Mouse (Mus musculus) embryo, embryonic 9.5 days (tissue): Measurements from ENCODE around the gene Tigar.

Experiments
- DNase-seq: peaks from one replicate; pipeline ENCODE4 v3.0.0-alpha.2; 2017; ENCODE audit errors: extremely low spot score

Tigar gene

DNA sequence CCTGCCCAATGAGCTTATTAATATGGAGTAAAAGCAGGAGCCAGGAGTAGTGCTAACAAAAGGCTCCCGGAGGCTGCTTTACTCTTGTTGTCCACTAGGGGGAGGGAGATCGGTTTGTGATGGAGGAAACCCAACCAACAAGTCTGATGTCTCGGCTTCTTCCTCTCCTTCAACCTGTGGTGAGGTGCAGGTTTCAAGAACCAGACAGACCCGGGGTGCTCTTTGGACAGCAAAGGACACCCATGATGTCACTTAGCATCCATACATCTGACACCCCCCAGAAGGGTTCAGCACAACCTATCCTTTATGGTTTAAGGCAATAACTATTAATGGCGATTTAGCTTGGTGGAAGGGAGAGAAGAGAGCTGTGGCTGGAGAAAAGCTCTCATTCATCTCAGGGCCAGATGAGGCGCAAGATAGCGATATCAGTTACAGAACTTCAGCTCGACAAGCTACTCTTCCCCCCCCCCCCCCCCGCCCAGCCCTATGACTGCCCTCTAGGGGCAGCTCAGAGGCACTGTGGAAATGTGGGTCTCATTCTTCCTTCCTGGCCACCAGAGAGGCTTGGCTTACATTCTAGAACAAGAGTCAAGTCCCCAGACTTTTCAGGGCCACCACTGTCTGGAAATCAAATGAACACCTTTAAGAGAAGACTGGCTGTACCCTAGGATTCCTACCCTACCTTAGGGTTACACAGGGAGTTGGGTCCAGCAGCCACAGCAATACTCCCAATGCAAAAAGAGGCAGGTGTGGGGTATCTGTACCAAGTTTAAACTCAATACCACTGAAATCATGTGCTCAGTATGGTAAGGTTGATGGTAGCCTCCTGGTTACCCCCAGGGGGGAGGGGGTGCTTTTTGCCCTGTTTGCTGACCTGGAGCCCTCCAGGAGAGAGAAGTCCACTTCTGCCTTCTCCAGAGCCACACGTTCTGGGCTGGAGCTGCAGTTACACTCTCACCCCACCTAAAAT lies 33.1 kb upstream of the Tigar start:
- DNase-seq = peak; percentile 72

DNA sequence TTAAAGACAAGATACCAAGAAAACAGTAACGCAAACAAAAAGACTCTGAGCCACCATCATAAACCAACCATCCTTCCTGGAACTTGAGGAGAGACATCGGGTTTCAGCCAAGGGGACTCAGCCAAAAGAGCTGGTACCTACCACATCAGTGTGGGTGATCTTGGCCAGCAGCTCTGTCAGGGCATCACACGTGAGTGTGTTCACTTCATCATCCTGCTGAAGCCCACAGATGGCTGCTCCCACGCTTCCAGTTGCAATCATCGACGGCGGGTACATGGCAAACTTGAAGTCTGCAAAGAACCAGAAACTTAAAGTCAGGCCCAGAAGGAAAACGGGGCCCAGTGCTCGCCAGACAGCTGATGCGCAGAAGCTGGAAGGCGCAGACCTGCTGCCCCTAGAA lies 29.6 kb upstream of the Tigar start:
- DNase-seq = no peak

DNA sequence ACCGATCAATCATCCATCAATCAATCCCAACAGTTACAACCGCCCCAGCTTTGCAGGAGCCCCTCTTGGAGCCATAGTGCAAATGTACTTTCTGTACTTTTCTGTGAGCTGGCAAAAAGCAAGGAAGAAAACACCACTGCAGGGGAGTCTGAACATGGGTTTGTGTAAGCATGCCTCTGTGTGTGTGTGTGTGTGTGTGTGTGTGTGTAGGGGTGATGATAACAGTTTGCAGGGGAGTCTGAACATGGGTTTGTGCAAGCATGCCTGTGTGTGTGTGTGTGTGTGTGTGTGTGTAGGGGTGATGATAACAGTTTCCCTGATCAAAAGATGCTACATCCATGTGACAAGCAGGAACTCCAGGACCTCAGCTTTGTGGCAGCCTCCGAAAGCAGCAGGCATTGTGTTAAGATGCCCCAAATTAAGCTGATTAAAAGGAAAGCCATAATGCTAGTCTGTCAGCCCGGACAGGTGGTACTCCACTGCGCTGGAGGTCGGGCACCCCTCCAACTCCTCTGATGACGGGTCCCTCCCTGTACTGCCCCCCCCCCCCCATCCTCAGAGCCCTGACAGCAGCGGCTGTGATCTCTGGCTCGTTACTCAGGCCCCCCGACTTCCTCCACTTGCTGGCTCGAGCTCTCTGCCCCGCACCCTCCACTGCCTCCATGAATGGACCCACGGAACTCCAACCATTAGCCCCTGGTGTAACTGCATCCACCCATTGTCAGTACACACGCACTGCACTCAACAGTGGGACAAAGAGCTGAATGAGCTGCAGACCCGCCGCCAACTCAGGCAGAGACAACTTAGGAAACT lies 24.3 kb upstream of the Tigar start:
- no peak for DNase-seq

DNA sequence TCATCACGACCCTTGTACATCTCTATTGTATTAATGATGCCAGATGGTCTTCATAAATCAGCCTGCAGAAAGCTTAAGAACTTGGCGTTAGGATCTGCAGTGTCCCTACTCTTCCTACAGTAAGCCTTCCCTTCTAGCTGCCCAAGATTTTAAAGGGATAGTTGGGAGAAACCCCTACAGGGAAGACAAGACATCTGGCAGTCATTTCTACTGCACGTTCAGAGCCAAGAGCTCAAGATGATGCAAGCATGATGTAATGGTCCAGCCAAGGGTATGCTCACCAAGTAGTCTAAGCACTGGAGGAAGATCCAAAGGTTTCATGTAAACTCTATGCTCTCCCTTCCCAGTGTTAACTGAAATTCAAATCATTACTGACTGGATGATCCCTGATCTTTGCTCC lies 23.4 kb upstream of the Tigar start:
- DNase-seq = no peak

DNA sequence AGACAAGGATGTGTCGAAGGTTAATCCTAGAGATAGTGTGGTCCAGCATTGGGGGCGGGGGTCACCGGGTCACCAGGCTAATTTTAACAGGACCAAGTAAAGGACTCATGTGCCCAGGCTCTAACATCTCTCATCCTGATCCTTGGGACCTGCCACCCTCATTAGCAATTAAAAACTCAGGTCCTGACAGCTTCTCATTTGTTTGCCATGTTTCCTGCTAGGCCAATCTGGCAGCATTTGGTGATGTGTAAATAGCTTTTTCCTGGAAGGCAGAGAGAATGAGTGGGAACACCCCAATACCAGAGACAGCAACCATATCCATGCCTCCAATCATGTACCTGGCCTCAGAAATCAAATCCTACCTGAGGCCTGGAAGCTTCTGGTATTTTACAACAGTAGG lies 22.6 kb upstream of the Tigar start:
- no peak for DNase-seq

DNA sequence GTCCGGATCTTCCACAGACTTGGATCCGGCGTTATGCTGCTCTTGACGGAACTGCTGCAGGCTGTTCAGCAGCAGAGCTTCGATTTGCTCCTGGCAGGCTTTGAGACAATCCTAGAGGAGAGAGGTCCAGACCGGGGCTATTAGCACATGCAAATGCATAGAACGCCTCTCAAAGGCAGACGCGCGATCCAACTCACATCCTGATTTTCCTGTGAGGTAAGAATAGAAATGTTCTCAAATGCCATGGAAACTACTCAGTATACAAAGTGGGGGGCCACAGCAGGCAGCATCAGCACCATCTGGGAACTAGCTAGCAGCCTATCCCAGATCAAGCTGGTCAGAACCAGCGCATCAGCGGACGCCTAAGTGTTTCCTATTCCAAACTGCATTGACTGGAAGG lies 21.0 kb upstream of the Tigar start:
- no peak for DNase-seq

DNA sequence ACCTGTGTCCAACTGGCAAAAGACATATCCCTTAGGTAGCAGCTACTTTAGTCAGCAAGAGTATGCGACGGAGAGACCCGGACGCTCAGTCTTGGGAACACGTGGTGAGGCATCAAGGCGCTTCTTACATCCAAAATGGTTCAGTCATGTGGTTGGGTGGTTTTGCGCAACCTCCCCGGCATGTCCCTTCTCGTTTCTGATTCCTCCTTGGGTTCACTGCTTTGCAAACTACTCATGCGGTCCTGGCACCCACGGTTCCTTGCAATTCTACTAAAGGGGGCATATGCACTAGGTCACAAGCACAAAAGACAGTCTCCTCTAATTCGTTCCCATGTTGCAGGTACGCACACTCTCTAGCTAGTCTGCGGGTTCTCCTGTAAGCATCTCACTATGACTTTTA lies 20.3 kb upstream of the Tigar start:
- DNase-seq = no peak

DNA sequence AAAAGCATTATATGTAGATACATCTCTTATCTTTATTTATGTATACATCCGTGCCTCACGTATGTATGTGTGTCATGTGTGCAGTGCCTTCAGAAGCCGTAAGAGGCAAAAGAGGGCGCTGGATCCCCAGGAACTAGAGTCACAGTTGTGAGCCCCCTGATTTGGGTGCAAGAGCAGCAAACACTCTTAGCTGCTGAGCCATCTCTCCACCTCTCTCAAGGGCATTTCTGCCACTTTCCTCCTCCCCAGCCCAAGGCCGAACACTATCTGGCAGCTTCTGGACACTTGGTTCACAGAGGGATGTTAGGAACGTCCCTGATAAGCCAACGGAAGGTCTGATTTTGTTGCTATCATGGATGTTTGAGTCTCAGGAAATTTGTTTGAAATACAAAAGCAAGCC lies 14.1 kb upstream of the Tigar start:
- no peak for DNase-seq

DNA sequence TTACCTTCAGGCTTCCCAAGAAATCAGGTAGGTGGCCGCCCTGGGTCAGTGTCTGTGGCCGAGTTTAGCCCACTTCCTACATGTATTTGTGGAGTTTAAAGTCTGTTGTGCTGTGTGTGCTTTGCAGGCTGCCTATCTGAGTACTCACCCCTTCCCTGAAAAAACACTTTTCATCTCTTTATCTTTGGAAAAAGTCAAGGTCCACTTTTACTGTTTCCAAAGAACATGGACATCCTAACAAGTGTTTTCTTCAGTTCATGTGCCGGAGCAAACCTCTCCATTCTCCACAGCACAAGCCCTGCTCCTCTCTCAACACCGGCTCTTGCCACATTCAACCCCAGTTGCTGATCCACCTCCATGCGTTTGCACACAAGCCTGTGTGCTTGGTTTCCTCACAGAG lies 13.6 kb upstream of the Tigar start:
- no peak for DNase-seq

DNA sequence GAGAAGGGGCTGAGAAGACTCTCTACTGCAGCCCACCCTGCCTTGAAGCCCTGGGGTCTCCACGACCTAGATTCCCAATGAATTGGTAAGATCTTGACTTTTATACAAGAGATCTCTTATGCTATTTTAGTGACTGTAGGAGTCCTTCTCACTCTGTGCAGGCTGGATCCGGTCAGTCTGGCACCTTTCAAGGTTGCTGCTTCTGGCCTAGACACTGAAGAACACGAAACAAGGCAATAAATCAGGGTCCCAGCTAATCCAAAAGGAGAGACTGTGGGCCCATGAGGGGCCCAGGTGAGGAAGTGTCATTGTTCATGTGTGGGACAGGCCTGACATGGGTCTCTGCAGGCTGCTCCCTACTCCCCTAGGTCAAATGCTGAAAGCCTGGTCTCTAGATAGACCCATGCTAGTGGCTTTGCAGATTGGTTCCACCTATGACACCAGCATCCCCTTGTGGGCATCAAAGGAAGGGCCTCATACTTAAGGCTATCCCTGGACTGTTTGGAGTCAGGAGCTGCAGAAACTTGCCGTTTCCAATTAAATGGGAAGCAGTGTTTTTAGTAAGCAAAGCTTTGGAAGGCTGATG lies 13.0 kb upstream of the Tigar start:
- no peak for DNase-seq

DNA sequence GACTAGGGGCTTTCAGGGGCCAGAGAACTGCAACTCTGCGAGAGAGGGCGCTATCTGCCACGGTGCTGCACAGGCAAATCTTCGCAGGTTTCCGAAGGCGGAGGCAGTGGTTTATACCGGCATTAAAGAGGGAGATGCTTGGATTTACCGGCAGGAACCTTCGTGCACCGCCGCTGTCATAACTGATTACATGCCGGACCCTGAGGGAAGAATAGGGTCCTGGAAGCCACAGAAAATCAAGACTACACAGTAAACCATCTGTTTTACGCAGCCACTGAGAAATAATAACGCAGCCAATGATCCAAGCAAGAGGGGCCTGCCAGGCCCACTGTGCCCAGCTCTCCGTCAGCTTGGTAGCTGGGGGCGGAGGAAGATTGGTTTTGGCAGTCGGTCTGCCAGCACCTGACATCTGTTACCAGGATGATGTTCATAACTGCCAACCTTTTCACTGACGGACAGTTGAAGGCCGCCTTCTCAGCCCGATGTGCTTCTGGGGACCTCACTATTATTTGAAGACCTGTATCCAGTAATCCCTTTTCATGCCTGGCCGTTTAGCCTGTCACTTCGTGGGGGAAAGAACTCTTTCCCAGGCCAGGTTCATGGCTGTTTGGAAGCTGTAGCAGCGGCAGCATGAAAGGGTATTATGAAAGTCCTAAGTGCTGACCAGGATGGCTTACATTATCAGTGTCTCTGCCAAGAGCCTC lies 5.5 kb upstream of the Tigar start:
- DNase-seq = no peak

DNA sequence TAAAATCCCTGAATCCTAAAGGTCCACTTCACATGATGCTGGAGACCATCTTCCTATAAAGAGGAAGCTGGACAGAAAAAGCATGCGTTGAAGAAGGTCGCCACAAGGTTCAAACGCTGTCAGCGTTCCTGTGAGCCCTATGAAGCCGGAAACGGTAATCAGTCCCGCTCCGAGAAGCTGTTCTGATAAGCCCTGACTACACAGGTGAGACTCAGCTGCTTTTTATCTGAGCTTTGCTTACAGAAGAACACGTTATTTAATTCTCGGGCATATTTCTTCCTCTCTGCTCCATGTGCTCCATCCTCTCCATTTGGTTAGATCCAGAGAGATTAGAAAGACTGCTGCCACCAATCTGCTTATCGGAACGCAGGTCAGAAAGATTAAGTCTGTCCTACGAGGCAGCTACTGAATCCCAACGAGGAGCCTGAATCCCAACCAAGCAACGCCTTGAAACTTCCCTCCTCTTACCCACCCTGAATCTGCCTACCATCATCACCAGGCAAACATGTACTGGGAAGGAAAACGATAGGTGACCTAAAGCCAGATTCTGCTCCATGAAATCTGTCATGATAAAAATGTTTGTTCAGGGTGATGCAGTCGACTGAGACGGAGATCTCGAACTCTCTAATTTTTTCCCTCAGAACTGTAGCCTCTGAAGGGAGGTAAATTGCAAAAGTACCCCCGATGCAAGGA lies 843 bp downstream of the Tigar start:
- no peak for DNase-seq

DNA sequence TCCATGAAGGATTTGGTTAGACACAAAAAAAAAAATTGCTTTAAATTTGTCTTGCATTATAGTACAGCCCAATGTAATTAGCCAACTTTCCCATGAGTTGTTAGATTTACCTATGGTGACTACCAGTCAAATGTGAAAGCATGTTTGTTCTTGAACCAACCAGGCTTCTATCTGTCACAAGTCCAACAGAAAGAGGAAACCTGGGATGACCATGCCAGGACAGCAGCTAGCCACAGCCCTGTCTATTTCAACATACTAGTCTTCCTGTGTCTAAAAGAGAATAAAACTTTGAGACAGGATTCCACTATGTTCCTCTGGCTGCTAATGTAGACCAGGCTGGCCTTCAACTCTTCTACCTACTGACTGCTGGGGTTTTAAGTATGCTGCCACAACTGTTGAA lies 1.9 kb downstream of the Tigar start:
- no peak for DNase-seq

DNA sequence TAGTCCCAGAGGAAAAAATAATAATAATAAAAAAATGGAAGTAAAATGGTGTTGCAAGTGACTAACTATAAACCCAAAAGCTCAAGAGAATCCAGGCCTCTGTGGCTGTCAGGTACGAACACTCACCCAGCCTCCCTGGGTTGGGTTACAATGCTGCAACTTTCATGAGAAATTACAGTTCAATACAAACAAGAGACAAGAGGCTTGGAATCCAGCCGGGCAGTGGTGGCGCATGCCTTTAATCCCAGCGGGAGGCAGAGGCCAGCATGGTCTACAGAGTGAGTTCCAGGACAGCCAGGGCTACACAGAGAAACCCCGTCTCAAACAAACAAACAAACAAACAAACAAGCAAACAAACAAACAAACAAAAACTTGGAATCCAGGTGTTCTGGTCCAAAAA lies 2.6 kb downstream of the Tigar start:
- DNase-seq = no peak

DNA sequence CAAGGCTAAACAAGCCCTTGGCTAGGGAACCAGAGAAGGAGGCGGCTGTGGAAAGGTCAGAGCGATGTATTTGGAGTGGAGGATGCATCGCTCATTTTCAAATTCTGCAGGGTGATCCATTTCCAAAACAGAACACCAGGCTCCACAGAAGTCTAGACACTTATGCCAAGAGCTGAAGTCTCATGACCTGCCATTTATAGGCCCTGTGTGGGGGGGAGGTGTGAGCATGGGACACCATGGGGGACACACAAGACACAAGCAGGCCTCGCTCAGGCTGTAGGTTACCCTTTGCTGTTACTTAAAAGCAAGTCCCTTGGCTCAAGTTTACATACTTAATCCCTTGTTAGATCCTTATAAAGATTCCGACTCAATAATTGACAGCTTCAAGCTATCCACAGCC lies 3.2 kb downstream of the Tigar start:
- DNase-seq = no peak

DNA sequence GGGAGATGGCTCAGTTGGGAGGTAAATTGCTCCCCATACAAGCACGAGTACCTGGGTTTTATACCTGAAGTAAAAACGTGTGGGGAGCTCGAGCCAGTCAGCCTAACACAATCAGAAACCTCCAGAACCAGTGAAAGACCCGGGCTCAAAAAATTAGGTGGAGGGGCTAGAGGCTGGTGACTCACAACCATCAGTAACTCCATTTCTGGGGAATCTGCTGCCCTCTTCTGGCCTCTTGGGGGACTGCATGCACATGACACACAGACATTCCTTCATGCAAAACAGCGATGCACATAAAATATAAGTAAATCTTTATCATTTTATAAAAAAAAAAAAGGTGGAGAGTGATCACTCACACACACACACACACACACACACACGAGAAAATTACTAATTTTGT lies 4.2 kb downstream of the Tigar start:
- DNase-seq = peak; percentile 47

DNA sequence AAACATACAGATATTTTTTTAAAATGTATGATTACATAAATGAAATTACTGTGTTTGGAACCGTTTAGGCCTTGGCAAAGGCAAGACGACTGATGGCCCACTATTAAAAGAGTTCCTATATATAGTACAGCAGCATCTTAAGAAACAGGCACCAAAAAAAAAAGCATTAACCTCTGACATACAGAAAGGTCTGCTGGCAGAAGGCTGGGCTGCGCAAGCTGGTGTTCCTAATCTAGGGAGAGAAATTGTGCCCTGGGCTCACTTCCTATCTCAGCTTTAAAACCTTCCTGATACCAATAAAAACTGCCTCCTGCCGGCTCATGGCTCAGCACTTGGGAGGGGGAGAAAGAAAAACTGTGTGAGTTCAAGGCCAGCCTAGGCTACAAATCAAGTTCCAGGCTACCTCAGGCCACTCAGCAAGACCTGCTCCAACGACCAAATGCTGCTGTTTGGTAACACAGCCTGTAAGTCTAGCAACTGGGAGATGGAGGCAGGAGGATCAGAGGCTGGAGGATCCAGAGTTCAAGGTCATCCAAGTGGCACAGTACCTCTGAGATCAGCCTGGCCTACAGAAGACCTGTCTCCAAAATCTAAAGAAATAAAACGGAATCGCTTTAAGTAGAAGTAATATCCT lies 4.8 kb downstream of the Tigar start:
- no peak for DNase-seq

DNA sequence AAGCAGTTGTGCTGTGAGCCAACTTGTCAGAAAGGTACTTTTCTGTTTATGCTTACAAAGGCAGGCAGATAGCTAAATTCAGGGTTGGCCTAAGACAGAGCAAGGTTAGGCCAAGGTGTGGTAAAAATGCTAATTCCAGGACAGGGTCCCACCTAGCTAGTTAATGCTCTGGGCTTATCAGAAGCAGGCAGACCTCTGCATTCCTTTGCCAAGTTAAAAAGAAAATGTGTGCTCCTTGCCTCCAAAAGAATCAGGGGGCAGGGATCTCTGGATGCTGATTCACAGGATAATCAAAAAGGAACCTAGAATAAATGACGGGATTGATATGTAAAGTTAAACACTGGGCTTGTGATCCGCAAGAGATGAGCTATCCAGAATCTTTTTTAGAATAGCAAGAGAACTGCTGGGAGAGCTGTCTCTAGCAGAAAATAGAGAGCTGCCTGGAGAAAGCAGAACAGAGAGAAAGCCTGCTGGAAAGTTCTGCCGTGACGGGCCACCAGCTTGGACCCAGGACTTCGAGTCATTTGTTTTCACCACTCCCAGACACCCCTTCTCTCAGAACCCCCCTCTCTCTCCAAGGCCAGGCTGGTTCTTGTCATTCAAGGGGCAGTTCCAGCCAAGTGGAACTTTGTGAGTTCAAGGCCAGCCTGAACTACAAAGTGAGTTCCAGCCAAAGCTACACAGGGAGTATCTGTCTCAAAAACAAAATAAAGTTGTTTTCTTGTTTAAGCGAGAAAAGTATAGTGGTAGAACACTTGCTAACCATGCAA lies 5.7 kb downstream of the Tigar start:
- DNase-seq = no peak

DNA sequence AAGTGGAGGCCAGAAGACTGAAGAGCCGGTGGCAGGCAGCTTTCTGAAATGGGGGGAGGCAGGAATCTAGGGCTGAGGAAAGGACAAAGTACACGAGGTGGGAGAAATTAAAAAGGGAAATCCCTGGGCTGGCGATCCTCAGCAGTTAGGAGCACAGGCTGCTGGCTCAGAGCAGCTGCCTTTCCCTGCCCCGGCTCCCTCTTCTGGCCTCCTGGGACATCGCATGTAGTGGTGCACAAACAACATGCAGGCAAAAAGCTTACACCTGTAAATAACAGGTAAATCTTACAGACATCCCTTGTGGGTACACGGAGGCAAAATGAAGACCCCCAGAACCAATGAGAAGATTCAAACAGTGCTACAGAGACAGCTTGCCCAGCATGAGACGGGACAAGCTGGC lies 14.8 kb downstream of the Tigar start:
- DNase-seq = no peak

DNA sequence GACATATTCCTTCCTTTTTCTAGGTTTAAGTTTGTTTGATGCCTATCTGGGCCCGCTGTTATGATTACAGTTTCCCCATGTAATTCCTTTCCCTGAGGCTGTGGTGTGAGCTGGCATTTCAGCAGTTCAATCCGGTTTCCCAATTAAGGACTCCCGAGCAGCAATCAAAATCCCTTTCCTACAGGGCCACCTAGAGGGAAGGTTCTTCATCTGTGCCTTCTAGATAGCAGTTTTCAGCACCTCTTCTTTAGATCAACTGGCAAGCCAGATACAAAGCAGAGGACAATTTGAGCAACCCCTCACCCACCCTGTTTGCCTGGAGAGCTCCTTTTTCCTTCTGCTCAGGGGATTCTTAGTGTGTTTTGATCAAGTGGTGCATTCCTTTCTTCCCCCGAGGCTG lies 22.6 kb downstream of the Tigar start:
- no peak for DNase-seq
